7 mouse cellular contexts compared by ENCODE assay signal in genomic region chr7:128417930-128418779, GRCm38 (mm10). TPM values are rescaled to one million over a fixed set of nuclear protein-coding genes. Genes with fewer than 3 reads are reported as not detected.
DNase-seq lines count a peak whose midpoint lies in the region; ATAC-seq lines count a peak whose summit lies in the region.

Rgs10 (minus strand) TSS chr7:128418758.

- no peaks in the 10 kb centered on the region for H3K9me3 ChIP-seq in intestine, embryonic 16.5 days (ENCODE audit: control insufficient read depth, low read length)
- H3K9me3 ChIP-seq in limb, embryonic 11.5 days (ENCODE audit: control insufficient read depth, low read length), result no peaks in the 10 kb centered on the region
- no peaks in the 10 kb centered on the region for H3K9me3 ChIP-seq in midbrain, embryonic 12.5 days

- under 1% methylated on average over 86 of the region's 102 CpGs for WGBS in intestine, embryonic 16.5 days
- WGBS in limb, embryonic 11.5 days, result under 1% methylated on average over 92 of the region's 102 CpGs
- WGBS in midbrain, embryonic 12.5 days, result under 1% methylated on average over 74 of the region's 102 CpGs

- peak; percentile 90 for ATAC-seq in intestine, embryonic 16.5 days
- ATAC-seq in limb, embryonic 11.5 days (ENCODE audit: insufficient number of reproducible peaks, low FRiP score, low TSS enrichment, low read depth), result peak; percentile 66; the same call in 1 of the 2 replicates
- ATAC-seq in midbrain, embryonic 12.5 days (ENCODE audit: low FRiP score, low read depth), result peak; percentile 76

- H3K27ac ChIP-seq in intestine, embryonic 16.5 days (ENCODE audit: low read length), result 0 out of 2 replicates have a peak within 1 kb of the TSS, but pooled peaks have one; percentile 19
- H3K27ac ChIP-seq in limb, embryonic 11.5 days (replicated peaks; ENCODE audit: low read depth, low read length), result no peak within 1 kb of the TSS
- H3K27ac ChIP-seq in midbrain, embryonic 12.5 days (replicated peaks), result no peak within 1 kb of the TSS

- H3K4me2 ChIP-seq in intestine, embryonic 16.5 days (ENCODE audit: low read depth, low read length), result peak within 1 kb of the TSS; percentile 99
- peak within 1 kb of the TSS; percentile 99 for H3K4me2 ChIP-seq in limb, embryonic 11.5 days (ENCODE audit: low read depth, severe bottlenecking)
- H3K4me2 ChIP-seq in midbrain, embryonic 12.5 days (replicated peaks), result peak within 1 kb of the TSS; percentile 97

- H3K4me3 ChIP-seq in intestine, embryonic 16.5 days (ENCODE audit: low read length), result peak within 1 kb of the TSS; percentile 67
- H3K4me3 ChIP-seq in limb, embryonic 11.5 days (ENCODE audit: low read depth, low read length), result peak within 1 kb of the TSS; percentile 68
- H3K4me3 ChIP-seq in midbrain, embryonic 12.5 days, result peak within 1 kb of the TSS; percentile 58

- peaks cover 9% of the 10 kb centered on the region for H3K4me1 ChIP-seq in intestine, embryonic 16.5 days (ENCODE audit: control insufficient read depth, insufficient read depth, low read length)
- H3K4me1 ChIP-seq in limb, embryonic 11.5 days (ENCODE audit: control insufficient read depth, insufficient read depth, low read length), result 0 out of 2 replicates have a peak, but pooled peaks cover 3% of the 10 kb centered on the region
- H3K4me1 ChIP-seq in midbrain, embryonic 12.5 days, result peaks cover 13% of the 10 kb centered on the region

- DNase-seq in adrenal gland, adult (ENCODE audit: inconsistent age in 2 of 2, low spot score in 1 of 2), result peak; percentile 65 to 90
- DNase-seq in embryo, embryonic 11.5 days (ENCODE audit: low read depth, low spot score), result peak; percentile 29
- DNase-seq in gastrocnemius, postnatal 4 days (ENCODE audit: low spot score in 2 of 2), result peak; percentile 42 to 62
- peak; percentile 72 for DNase-seq in limb, embryonic 11.5 days (ENCODE audit: low spot score)
- peak; percentile 46 for DNase-seq in spleen, adult 12 weeks (ENCODE audit: low spot score)

- H3K9ac ChIP-seq in intestine, embryonic 16.5 days (ENCODE audit: low read depth, low read length), result peak within 1 kb of the TSS; percentile 75
- peak within 1 kb of the TSS; percentile 55 for H3K9ac ChIP-seq in limb, embryonic 11.5 days (ENCODE audit: low read length)
- H3K9ac ChIP-seq in midbrain, embryonic 12.5 days (replicated peaks), result peak within 1 kb of the TSS; percentile 66

- H3K27me3 ChIP-seq in intestine, embryonic 16.5 days (replicated peaks; ENCODE audit: control insufficient read depth, insufficient read depth, low read length), result peaks cover 25% of the 10 kb centered on the region
- peaks cover 44% of the 10 kb centered on the region for H3K27me3 ChIP-seq in limb, embryonic 11.5 days (ENCODE audit: control insufficient read depth, insufficient read depth, low read length)
- H3K27me3 ChIP-seq in midbrain, embryonic 12.5 days, result peaks cover 77% of the 10 kb centered on the region

- no peaks in the 10 kb centered on the region for H3K36me3 ChIP-seq in intestine, embryonic 16.5 days (ENCODE audit: control insufficient read depth, insufficient read depth, low read length)
- H3K36me3 ChIP-seq in limb, embryonic 11.5 days (ENCODE audit: control insufficient read depth, insufficient read depth, low read length), result no peaks in the 10 kb centered on the region
- no peaks in the 10 kb centered on the region for H3K36me3 ChIP-seq in midbrain, embryonic 12.5 days

RNA-seq across cellular contexts. Expression of gene Rgs10, which starts in this region (rescaled TPM):
- 10 to 100 TPM; 14.5 to 18.2 TPM for total RNA-seq in gastrocnemius, postnatal 4 days (2021)
- 28.1 and 30.3 TPM in 2 replicates for polyA plus RNA-seq in intestine, embryonic 16.5 days (2015; fragmentation: Nextera tagmentation; extraction: Ambion mirVana)
- 5.9 and 7.0 TPM in 2 replicates for polyA plus RNA-seq in limb, embryonic 11.5 days (2014; fragmentation: Nextera tagmentation; extraction: Ambion mirVana)
- 10.8 and 13.6 TPM in 2 replicates for polyA plus RNA-seq in midbrain, embryonic 12.5 days (2016; fragmentation: Nextera tagmentation; extraction: Ambion mirVana)
